Mouse (Mus musculus) midbrain, embryonic 11.5 days (tissue): ENCODE results near the gene Tmem94. TPM values are rescaled to one million over a fixed set of nuclear protein-coding genes. Genes with fewer than 3 reads are reported as not detected.

Experiments
- ATAC-seq: fragments of 200-750 bp; cut with Nextera tagmentation; 2 replicates; pipeline ENCODE4 v1.8.0; 2017; ENCODE audit warnings: moderate TSS enrichment, moderate library complexity; ENCODE audit not compliant: low FRiP score
- DNase-seq: peaks from one replicate; pipeline ENCODE4 v3.0.0; 2015; ENCODE audit warnings: low spot score; ENCODE audit errors: missing footprints
- H3K27ac ChIP-seq: fragments of 300-500 bp; sonication (generic); 2 replicates; pipeline ENCODE4 v1.5.1; 2014; ENCODE audit warnings: low read depth, low read length
- H3K27me3 ChIP-seq: fragments of 300-500 bp; sonication (generic); 2 replicates; pipeline ENCODE4 v1.6.1; 2014; ENCODE audit warnings: mild to moderate bottlenecking, low read length, moderate library complexity, mixed read lengths; ENCODE audit not compliant: control insufficient read depth, insufficient read depth
- H3K36me3 ChIP-seq: fragments of 300-500 bp; sonication (generic); 2 replicates; pipeline ENCODE4 v1.6.1; 2014; ENCODE audit warnings: mild to moderate bottlenecking, low read length, moderate library complexity, mixed read lengths; ENCODE audit not compliant: control insufficient read depth, insufficient read depth
- H3K4me1 ChIP-seq: fragments of 300-500 bp; sonication (generic); 2 replicates; pipeline ENCODE4 v1.6.1; 2014; ENCODE audit warnings: low read length; ENCODE audit not compliant: control insufficient read depth, insufficient read depth
- H3K4me2 ChIP-seq: fragments of 300-500 bp; sonication (generic); 2 replicates; pipeline ENCODE4 v1.6.1; 2014; ENCODE audit warnings: mild to moderate bottlenecking, moderate library complexity
- H3K4me3 ChIP-seq: fragments of 300-500 bp; sonication (generic); 2 replicates; pipeline ENCODE4 v1.5.1; 2014; ENCODE audit warnings: low read depth, low read length
- H3K9ac ChIP-seq: fragments of 300-500 bp; sonication (generic); 2 replicates; pipeline ENCODE4 v1.6.1; 2014; ENCODE audit warnings: low read length
- H3K9me3 ChIP-seq: fragments of 300-500 bp; sonication (generic); 2 replicates; pipeline ENCODE4 v1.6.1; 2016; ENCODE audit warnings: low read length; ENCODE audit not compliant: control insufficient read depth
- WGBS: fragments of 180-500 bp; shearing (Covaris S2); extraction: QIAGEN DNeasy Blood & Tissue Kit; methylation state at CpG from one replicate; pipeline ENCODE4 v1.1.7; 2014; 5-methylcytosine and 5-hydroxymethylcytosine counted together
- polyA plus RNA-seq: library from polyadenylated mRNA; unstranded; fragments of >200 nt; fragmentation: Nextera tagmentation; extraction: Ambion mirVana; gene quantifications from 2 replicates; pipeline ENCODE4 v1.2.1, GENCODE M21; 2014

Tmem94 gene
- polyA plus RNA-seq, 1 experiment from 2014 or later: 16.7 TPM

GRCm38 (mm10) chr11:115796898-115797297, 31.7 kb downstream of the Tmem94 start:
- Histone ChIP-seq H3K4me2 (no peak overlapping the region), H3K4me1 (no peaks in the 10 kb centered on the region)

GRCm38 (mm10) chr11:115797665-115798064, 32.4 kb downstream of the Tmem94 start:
- ATAC-seq: no peak

More at GRCm38 (mm10) chr11:115796898-115797297, 31.7 kb downstream of the Tmem94 start:
- Histone ChIP-seq H3K9me3 (no peaks in the 10 kb centered on the region), H3K4me3 (no peak overlapping the region), H3K27me3 (no peaks in the 10 kb centered on the region), H3K9ac (no peak overlapping the region), H3K27ac (no peak overlapping the region), H3K36me3 (peaks cover 39% of the 10 kb centered on the region)
- ATAC-seq: no peak
- DNase-seq: no peak
- 86% methylated on average over 15 of the region's 15 CpGs for WGBS

GRCm38 (mm10) chr11:115800981-115801380, 35.7 kb downstream of the Tmem94 start:
- no peak overlapping the region for H3K4me2 ChIP-seq
- no peak overlapping the region for H3K9ac ChIP-seq
- no peak for ATAC-seq
- no peak overlapping the region for H3K4me3 ChIP-seq
- no peaks in the 10 kb centered on the region; the same call in 1 of the 2 replicates for H3K4me1 ChIP-seq
- WGBS: 93% methylated on average over 18 of the region's 18 CpGs
- H3K27me3 ChIP-seq: no peaks in the 10 kb centered on the region
- DNase-seq: no peak
- H3K27ac ChIP-seq: no peak overlapping the region
- H3K36me3 ChIP-seq: peaks cover 34% of the 10 kb centered on the region
- H3K9me3 ChIP-seq: no peaks in the 10 kb centered on the region

More at GRCm38 (mm10) chr11:115797665-115798064, 32.4 kb downstream of the Tmem94 start:
- H3K27ac ChIP-seq: no peak overlapping the region
- DNase-seq: no peak
- no peak overlapping the region for H3K4me3 ChIP-seq
- no peak overlapping the region for H3K4me2 ChIP-seq
- H3K9ac ChIP-seq: no peak overlapping the region
- no peaks in the 10 kb centered on the region; the same call in 1 of the 2 replicates for H3K4me1 ChIP-seq
- peaks cover 33% of the 10 kb centered on the region for H3K36me3 ChIP-seq
- 86% methylated on average over 9 of the region's 9 CpGs for WGBS
- no peaks in the 10 kb centered on the region for H3K27me3 ChIP-seq
- no peaks in the 10 kb centered on the region for H3K9me3 ChIP-seq

- Histone ChIP-seq H3K27ac (no peak overlapping the region), H3K36me3 (peaks cover 35% of the 10 kb centered on the region), H3K4me3 (no peak overlapping the region), H3K9ac (no peak overlapping the region), H3K27me3 (no peaks in the 10 kb centered on the region), H3K4me2 (no peak overlapping the region), H3K4me1 (no peaks in the 10 kb centered on the region; the same call in none of the 2 replicates), H3K9me3 (no peaks in the 10 kb centered on the region)
- WGBS: 94% methylated on average over 24 of the region's 24 CpGs
- DNase-seq (no peak), ATAC-seq (no peak)
These were observed 38.0 kb downstream of the Tmem94 start for GRCm38 (mm10) chr11:115803072-115803709.

GRCm38 (mm10) chr11:115805005-115805404, 39.8 kb downstream of the Tmem94 start:
- no peaks in the 10 kb centered on the region for H3K9me3 ChIP-seq
- ATAC-seq (no peak), DNase-seq (no peak)
- H3K9ac ChIP-seq: no peak overlapping the region
- H3K27me3 ChIP-seq: no peaks in the 10 kb centered on the region
- H3K4me3 ChIP-seq: no peak overlapping the region
- 95% methylated on average over 7 of the region's 7 CpGs for WGBS
- H3K4me2 ChIP-seq: no peak overlapping the region
- no peak overlapping the region for H3K27ac ChIP-seq
- H3K36me3 ChIP-seq: peaks cover 26% of the 10 kb centered on the region
- peaks cover 12% of the 10 kb centered on the region for H3K4me1 ChIP-seq

GRCm38 (mm10) chr11:115806154-115806553, 40.9 kb downstream of the Tmem94 start:
- peaks cover 12% of the 10 kb centered on the region for H3K4me1 ChIP-seq
- no peak for DNase-seq
- no peak overlapping the region for H3K27ac ChIP-seq
- WGBS: 98% methylated on average over 10 of the region's 10 CpGs
- no peaks in the 10 kb centered on the region for H3K9me3 ChIP-seq
- H3K9ac ChIP-seq: no peak overlapping the region
- H3K4me3 ChIP-seq: no peak overlapping the region
- H3K36me3 ChIP-seq: peaks cover 26% of the 10 kb centered on the region
- H3K4me2 ChIP-seq: no peak overlapping the region
- no peaks in the 10 kb centered on the region for H3K27me3 ChIP-seq
- no peak for ATAC-seq

GRCm38 (mm10) chr11:115807306-115807705, 42.1 kb downstream of the Tmem94 start:
- Histone ChIP-seq H3K4me1 (peaks cover 24% of the 10 kb centered on the region), H3K4me2 (no peak overlapping the region), H3K36me3 (peaks cover 20% of the 10 kb centered on the region), H3K4me3 (no peak overlapping the region), H3K9ac (no peak overlapping the region), H3K27ac (no peak overlapping the region), H3K27me3 (no peaks in the 10 kb centered on the region), H3K9me3 (no peaks in the 10 kb centered on the region)
- 82% methylated on average over 6 of the region's 6 CpGs for WGBS
- DNase-seq: no peak
- no peak for ATAC-seq

GRCm38 (mm10) chr11:115807971-115808370, 42.7 kb downstream of the Tmem94 start:
- no peaks in the 10 kb centered on the region for H3K9me3 ChIP-seq
- no peak overlapping the region for H3K4me2 ChIP-seq

GRCm38 (mm10) chr11:115808696-115809310, 43.6 kb downstream of the Tmem94 start:
- H3K9ac ChIP-seq: no peak overlapping the region
- no peak for DNase-seq
- no peaks in the 10 kb centered on the region for H3K27me3 ChIP-seq
- H3K27ac ChIP-seq: no peak overlapping the region; the same call in 1 of the 2 replicates
- no peak for ATAC-seq
- no peaks in the 10 kb centered on the region for H3K9me3 ChIP-seq
- H3K36me3 ChIP-seq: peaks cover 11% of the 10 kb centered on the region
- H3K4me1 ChIP-seq: peaks cover 30% of the 10 kb centered on the region
- 73% methylated on average over 10 of the region's 10 CpGs for WGBS
- no peak overlapping the region for H3K4me3 ChIP-seq
- H3K4me2 ChIP-seq: no peak overlapping the region

More at GRCm38 (mm10) chr11:115807971-115808370, 42.7 kb downstream of the Tmem94 start:
- DNase-seq: no peak
- H3K36me3 ChIP-seq: peaks cover 18% of the 10 kb centered on the region
- H3K27me3 ChIP-seq: no peaks in the 10 kb centered on the region
- H3K27ac ChIP-seq: no peak overlapping the region
- no peak overlapping the region for H3K4me3 ChIP-seq
- WGBS: 68% methylated on average over 11 of the region's 11 CpGs
- ATAC-seq: no peak
- H3K9ac ChIP-seq: no peak overlapping the region
- H3K4me1 ChIP-seq: peaks cover 30% of the 10 kb centered on the region
